7 mouse cellular contexts compared by ENCODE assay signal in genomic region chr9:8901013-8901646, GRCm38 (mm10). TPM values are rescaled to one million over a fixed set of nuclear protein-coding genes. Genes with fewer than 3 reads are reported as not detected.
A peak's percentile ranks its signal among the peaks of the same experiment; 100 is the strongest.
DNase-seq lines count a peak whose midpoint lies in the region; ATAC-seq lines count a peak whose summit lies in the region.

No protein-coding gene starts in this region.

- H3K9ac ChIP-seq in forebrain, embryonic 12.5 days, result peak overlapping the region; percentile 56
- peak overlapping the region; percentile 70 for H3K9ac ChIP-seq in hindbrain, embryonic 15.5 days
- H3K9ac ChIP-seq in midbrain, embryonic 13.5 days (replicated peaks), result peak overlapping the region; percentile 77

- no peak overlapping the region for H3K27ac ChIP-seq in brown adipose tissue, adult 24 weeks (replicated peaks; ENCODE audit: low read depth, low read length)
- no peak overlapping the region for H3K27ac ChIP-seq in forebrain, embryonic 12.5 days
- H3K27ac ChIP-seq in hindbrain, embryonic 15.5 days (replicated peaks), result peak overlapping the region; percentile 69
- peak overlapping the region; percentile 68; the same call in 1 of the 2 replicates for H3K27ac ChIP-seq in limb, embryonic 10.5 days
- peak overlapping the region; percentile 58; the same call in 1 of the 2 replicates for H3K27ac ChIP-seq in midbrain, embryonic 13.5 days

- H3K4me2 ChIP-seq in forebrain, embryonic 12.5 days, result peak overlapping the region; percentile 96
- peak overlapping the region; percentile 88 for H3K4me2 ChIP-seq in hindbrain, embryonic 15.5 days
- H3K4me2 ChIP-seq in midbrain, embryonic 13.5 days (replicated peaks), result peak overlapping the region; percentile 98

- H3K4me1 ChIP-seq in brown adipose tissue, adult 24 weeks (ENCODE audit: control insufficient read depth, insufficient read depth, insufficient read length, low read length), result no peaks in the 10 kb centered on the region; the same call in 1 of the 2 replicates
- peaks cover 17% of the 10 kb centered on the region for H3K4me1 ChIP-seq in forebrain, embryonic 12.5 days
- H3K4me1 ChIP-seq in hindbrain, embryonic 15.5 days (replicated peaks), result peaks cover 16% of the 10 kb centered on the region
- H3K4me1 ChIP-seq in limb, embryonic 10.5 days, result peaks cover 20% of the 10 kb centered on the region
- peaks cover 18% of the 10 kb centered on the region for H3K4me1 ChIP-seq in midbrain, embryonic 13.5 days (replicated peaks)

- H3K36me3 ChIP-seq in forebrain, embryonic 12.5 days (replicated peaks), result no peaks in the 10 kb centered on the region
- no peaks in the 10 kb centered on the region for H3K36me3 ChIP-seq in hindbrain, embryonic 15.5 days
- no peaks in the 10 kb centered on the region for H3K36me3 ChIP-seq in limb, embryonic 10.5 days
- no peaks in the 10 kb centered on the region for H3K36me3 ChIP-seq in midbrain, embryonic 13.5 days

- H3K9me3 ChIP-seq in forebrain, embryonic 12.5 days, result no peaks in the 10 kb centered on the region
- H3K9me3 ChIP-seq in hindbrain, embryonic 15.5 days, result no peaks in the 10 kb centered on the region
- no peaks in the 10 kb centered on the region for H3K9me3 ChIP-seq in limb, embryonic 10.5 days (replicated peaks)
- no peaks in the 10 kb centered on the region for H3K9me3 ChIP-seq in midbrain, embryonic 13.5 days

- 0% methylated on average over 33 of the region's 36 CpGs for WGBS in forebrain, embryonic 12.5 days
- WGBS in hindbrain, embryonic 15.5 days, result under 1% methylated on average over 34 of the region's 36 CpGs
- under 1% methylated on average over 36 of the region's 36 CpGs for WGBS in limb, embryonic 10.5 days
- WGBS in midbrain, embryonic 13.5 days, result under 1% methylated on average over 36 of the region's 36 CpGs

- DNase-seq in WW6 (ENCODE audit: low read depth, low spot score), result peak; percentile 13
- DNase-seq in limb, embryonic 10.5 days (ENCODE audit: low spot score), result peak; percentile 53
- peak; percentile 14 for DNase-seq in urinary bladder, postnatal 14 days (ENCODE audit: low spot score)

- peak overlapping the region; percentile 34 for H3K4me3 ChIP-seq in brown adipose tissue, adult 24 weeks (ENCODE audit: insufficient read depth, low read depth, low read length)
- H3K4me3 ChIP-seq in forebrain, embryonic 12.5 days (replicated peaks), result peak overlapping the region; percentile 66
- peak overlapping the region; percentile 63 for H3K4me3 ChIP-seq in hindbrain, embryonic 15.5 days
- peak overlapping the region; percentile 65 for H3K4me3 ChIP-seq in limb, embryonic 10.5 days
- H3K4me3 ChIP-seq in midbrain, embryonic 13.5 days (replicated peaks), result peak overlapping the region; percentile 67

- peak; percentile 52 for ATAC-seq in forebrain, embryonic 12.5 days (ENCODE audit: low FRiP score)
- ATAC-seq in hindbrain, embryonic 15.5 days (ENCODE audit: low FRiP score, low read depth), result peak; percentile 39
- peak; percentile 77; the same call in 1 of the 2 replicates for ATAC-seq in midbrain, embryonic 13.5 days

- peaks cover 50% of the 10 kb centered on the region for H3K27me3 ChIP-seq in forebrain, embryonic 12.5 days
- peaks cover 14% of the 10 kb centered on the region for H3K27me3 ChIP-seq in hindbrain, embryonic 15.5 days
- H3K27me3 ChIP-seq in limb, embryonic 10.5 days (ENCODE audit: low read depth, poor library complexity, severe bottlenecking), result peaks cover 60% of the 10 kb centered on the region
- peaks cover 50% of the 10 kb centered on the region for H3K27me3 ChIP-seq in midbrain, embryonic 13.5 days

RNA-seq across cellular contexts. Expression of gene Pgr, which starts 1.5 kb away (rescaled TPM):
- not detected in 2 replicates for polyA plus RNA-seq in brown adipose tissue, adult 24 weeks (2012; ENCODE audit: insufficient read depth, insufficient read length, missing spikeins)
- polyA plus RNA-seq in forebrain, embryonic 12.5 days (2016; fragmentation: Nextera tagmentation; extraction: Ambion mirVana), result 0.29 TPM in 2 replicates
- 3.9 and 4.4 TPM in 2 replicates for polyA plus RNA-seq in hindbrain, embryonic 15.5 days (2015; fragmentation: Nextera tagmentation; extraction: Ambion mirVana)
- polyA plus RNA-seq in limb, embryonic 10.5 days (2016; fragmentation: Nextera tagmentation; extraction: Ambion mirVana), result 0.10 and 0.11 TPM in 2 replicates
- polyA plus RNA-seq in midbrain, embryonic 13.5 days (2015; fragmentation: Nextera tagmentation; extraction: Ambion mirVana), result 0.78 and 1.2 TPM in 2 replicates

Comparison
In these comparisons a context has a peak if more than half of its experiments do, and no peak if none do; other contexts are left out.
1. H3K27ac ChIP-seq: peak in hindbrain, embryonic 15.5 days (single experiment), limb, embryonic 10.5 days (single experiment) and midbrain, embryonic 13.5 days (single experiment); none in brown adipose tissue, adult 24 weeks (single experiment) and forebrain, embryonic 12.5 days (single experiment).
2. Peak in every context shown above with its lines, with median percentiles within 50 percentile points of each other: DNase-seq, H3K4me3 ChIP-seq, ATAC-seq, H3K4me2 ChIP-seq and H3K9ac ChIP-seq.